Mouse (Mus musculus): ENCODE data around the gene Nicn1. TPM values are rescaled to one million over a fixed set of nuclear protein-coding genes. Genes with fewer than 3 reads are reported as not detected.

Nicn1 gene
- polyA plus RNA-seq, 1 experiment from 2014 or later, result 42.4 TPM

DNA sequence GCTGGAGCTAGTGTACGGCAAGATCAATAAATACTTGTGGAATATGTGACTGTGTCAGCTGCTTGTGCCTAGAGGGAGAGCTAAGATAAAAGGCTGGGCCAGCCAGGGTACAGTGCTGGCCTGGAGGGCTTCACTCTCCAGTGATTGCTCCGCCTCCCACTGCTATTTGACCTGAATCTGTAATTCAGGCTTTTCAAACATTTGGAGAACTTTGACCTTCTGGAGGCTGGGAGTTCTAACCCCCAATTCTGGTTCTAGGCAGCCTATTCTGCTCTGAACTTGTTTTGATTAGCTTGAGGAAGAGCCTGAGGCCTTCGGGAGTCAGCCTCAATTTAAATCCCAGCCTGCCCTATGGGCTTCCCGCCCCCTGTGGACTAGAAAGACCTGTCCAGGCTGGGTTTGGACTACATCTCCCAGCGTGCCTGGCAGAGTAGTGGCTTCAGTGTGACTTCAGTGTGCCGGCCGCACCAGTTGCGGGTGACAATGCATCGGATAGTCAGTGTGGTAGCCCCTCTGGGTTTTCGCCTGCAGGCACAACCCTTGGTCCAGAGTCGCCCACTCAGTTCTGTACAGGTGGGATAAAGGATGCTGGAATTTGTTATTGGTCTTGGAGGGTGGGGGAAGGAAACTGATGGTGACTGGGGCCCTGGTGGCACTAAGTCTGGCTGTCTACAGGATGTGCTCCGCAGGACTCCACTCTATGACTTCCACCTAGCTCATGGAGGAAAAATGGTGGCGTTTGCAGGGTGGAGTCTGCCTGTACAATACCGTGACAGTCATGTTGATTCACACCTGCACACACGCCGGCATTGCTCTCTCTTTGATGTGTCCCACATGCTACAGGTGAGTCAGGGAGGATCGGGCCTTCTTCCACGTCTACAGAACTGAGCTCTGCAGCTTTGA is 6.5 kb downstream of the Nicn1 start, which contains the start of gene Amt:
TSS of gene Amt (plus strand) at position 401 of the 903 bp plus-strand sequence.
- no peaks in the 10 kb centered on the region for H3K27me3 ChIP-seq (ENCODE audit: control insufficient read depth, insufficient read depth, low read length)
- H3K4me1 ChIP-seq (ENCODE audit: control insufficient read depth, insufficient read depth, low read length), result no peaks in the 10 kb centered on the region; the same call in 1 of the 2 replicates
- H3K9me3 ChIP-seq (ENCODE audit: control insufficient read depth, low read length), result no peaks in the 10 kb centered on the region
- 19% methylated on average over 18 of the region's 18 CpGs for WGBS
- H3K9ac ChIP-seq (ENCODE audit: low read depth, low read length), result peak within 1 kb of the TSS; percentile 44
- H3K36me3 ChIP-seq (ENCODE audit: control insufficient read depth, insufficient read depth, low read length), result peaks cover 13% of the 10 kb centered on the region; the same call in 1 of the 2 replicates
- peak within 1 kb of the TSS; percentile 51 for H3K4me2 ChIP-seq (replicated peaks; ENCODE audit: low read depth, low read length)
- ATAC-seq (ENCODE audit: low FRiP score, low TSS enrichment), result peak; percentile 84
- peak within 1 kb of the TSS; percentile 39 for H3K27ac ChIP-seq (ENCODE audit: low read depth, low read length)
- peak within 1 kb of the TSS; percentile 39 for H3K4me3 ChIP-seq (ENCODE audit: low read length)

DNA sequence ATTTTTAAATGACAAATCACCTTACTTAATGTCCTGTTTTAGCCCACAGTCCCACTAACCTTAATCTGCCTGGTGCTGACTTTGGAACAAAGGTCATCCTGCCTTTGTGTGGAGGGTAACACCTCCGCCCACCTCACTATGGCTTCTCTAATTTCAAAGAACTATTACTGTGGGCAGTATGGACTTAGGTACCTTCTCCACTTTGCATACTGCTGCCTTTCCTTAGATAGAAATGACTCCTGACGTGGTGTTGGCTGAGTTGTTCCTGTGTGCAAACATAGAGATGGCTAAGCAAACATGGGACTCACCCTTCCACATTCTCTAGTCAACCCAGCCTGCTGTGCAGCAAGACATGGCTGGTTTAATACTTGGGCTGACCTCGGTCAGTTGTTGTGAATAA is 11.6 kb downstream of the Nicn1 start:
- no peak overlapping the region for H3K4me3 ChIP-seq (ENCODE audit: low read length)
- H3K4me2 ChIP-seq (replicated peaks; ENCODE audit: low read depth, low read length), result no peak overlapping the region
- no peaks in the 10 kb centered on the region for H3K9me3 ChIP-seq (ENCODE audit: control insufficient read depth, low read length)
- no peak overlapping the region for H3K27ac ChIP-seq (ENCODE audit: low read depth, low read length)
- 71% methylated on average over 3 of the region's 3 CpGs for WGBS
- ATAC-seq (ENCODE audit: low FRiP score, low TSS enrichment), result no peak
- peaks cover 6% of the 10 kb centered on the region; the same call in 1 of the 2 replicates for H3K4me1 ChIP-seq (ENCODE audit: control insufficient read depth, insufficient read depth, low read length)
- peaks cover 33% of the 10 kb centered on the region for H3K36me3 ChIP-seq (ENCODE audit: control insufficient read depth, insufficient read depth, low read length)
- H3K9ac ChIP-seq (ENCODE audit: low read depth, low read length), result no peak overlapping the region
- H3K27me3 ChIP-seq (ENCODE audit: control insufficient read depth, insufficient read depth, low read length), result no peaks in the 10 kb centered on the region

DNA sequence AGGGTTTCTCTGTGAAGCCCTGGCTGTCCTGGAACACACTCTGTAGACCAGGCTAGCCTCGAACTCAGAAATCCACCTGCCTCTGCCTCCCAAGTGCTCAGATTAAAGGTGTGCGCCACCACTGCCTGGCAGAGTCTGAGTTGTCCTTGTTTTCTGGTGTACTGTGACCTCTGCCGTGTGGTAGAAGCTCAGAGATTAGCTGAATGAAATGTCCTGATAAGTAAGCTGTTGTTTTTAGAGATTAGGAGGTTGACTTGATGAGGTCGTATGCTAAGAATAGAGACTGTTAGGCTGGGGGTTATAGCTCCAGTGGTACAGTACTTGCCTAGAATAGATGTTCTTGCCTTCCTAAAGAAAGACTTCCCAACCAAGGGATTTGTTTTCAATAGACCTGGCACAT is 14.5 kb downstream of the Nicn1 start:
- H3K36me3 ChIP-seq (ENCODE audit: control insufficient read depth, insufficient read depth, low read length), result peaks cover 29% of the 10 kb centered on the region
- H3K4me1 ChIP-seq (ENCODE audit: control insufficient read depth, insufficient read depth, low read length), result peaks cover 19% of the 10 kb centered on the region
- ATAC-seq (ENCODE audit: low FRiP score, low TSS enrichment), result no peak
- peak overlapping the region; percentile 76; the same call in 1 of the 2 replicates for H3K4me3 ChIP-seq (ENCODE audit: low read length)
- 83% methylated on average over 4 of the region's 4 CpGs for WGBS
- H3K4me2 ChIP-seq (replicated peaks; ENCODE audit: low read depth, low read length), result peak overlapping the region; percentile 60
- no peak overlapping the region for H3K27ac ChIP-seq (ENCODE audit: low read depth, low read length)
- no peaks in the 10 kb centered on the region for H3K9me3 ChIP-seq (ENCODE audit: control insufficient read depth, low read length)
- H3K27me3 ChIP-seq (ENCODE audit: control insufficient read depth, insufficient read depth, low read length), result no peaks in the 10 kb centered on the region
- H3K9ac ChIP-seq (ENCODE audit: low read depth, low read length), result peak overlapping the region; percentile 77; the same call in 1 of the 2 replicates

DNA sequence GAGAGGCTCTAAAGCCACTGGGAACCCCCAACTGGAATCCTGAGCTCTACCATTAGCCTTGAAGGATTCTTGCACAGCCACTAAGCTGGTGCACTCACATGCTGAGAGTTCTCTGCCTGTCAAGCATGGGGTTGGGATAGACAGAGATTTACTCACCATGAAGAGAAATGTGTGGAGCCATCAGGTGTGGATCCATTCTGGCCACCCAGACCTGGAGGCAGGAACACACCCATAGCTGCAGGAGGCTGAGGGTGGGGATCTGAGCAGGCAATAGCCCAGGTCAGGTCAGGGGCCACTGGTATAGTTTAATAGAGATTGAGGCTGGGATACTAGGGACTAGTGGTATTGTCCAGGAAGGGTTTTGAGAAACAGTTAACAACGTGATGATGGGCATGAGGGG is 14.9 kb downstream of the Nicn1 start:
- Histone ChIP-seq H3K4me1 (ENCODE audit: control insufficient read depth, insufficient read depth, low read length) (peaks cover 24% of the 10 kb centered on the region), H3K9ac (ENCODE audit: low read depth, low read length) (peak overlapping the region; percentile 77), H3K9me3 (ENCODE audit: control insufficient read depth, low read length) (no peaks in the 10 kb centered on the region), H3K27ac (ENCODE audit: low read depth, low read length) (peak overlapping the region; percentile 12; the same call in 1 of the 2 replicates), H3K4me2 (replicated peaks; ENCODE audit: low read depth, low read length) (peak overlapping the region; percentile 60), H3K36me3 (ENCODE audit: control insufficient read depth, insufficient read depth, low read length) (peaks cover 28% of the 10 kb centered on the region), H3K4me3 (ENCODE audit: low read length) (peak overlapping the region; percentile 76), H3K27me3 (ENCODE audit: control insufficient read depth, insufficient read depth, low read length) (no peaks in the 10 kb centered on the region)
- WGBS, result 4% methylated on average over 1 of the region's 1 CpGs
- ATAC-seq (ENCODE audit: low FRiP score, low TSS enrichment), result no peak

DNA sequence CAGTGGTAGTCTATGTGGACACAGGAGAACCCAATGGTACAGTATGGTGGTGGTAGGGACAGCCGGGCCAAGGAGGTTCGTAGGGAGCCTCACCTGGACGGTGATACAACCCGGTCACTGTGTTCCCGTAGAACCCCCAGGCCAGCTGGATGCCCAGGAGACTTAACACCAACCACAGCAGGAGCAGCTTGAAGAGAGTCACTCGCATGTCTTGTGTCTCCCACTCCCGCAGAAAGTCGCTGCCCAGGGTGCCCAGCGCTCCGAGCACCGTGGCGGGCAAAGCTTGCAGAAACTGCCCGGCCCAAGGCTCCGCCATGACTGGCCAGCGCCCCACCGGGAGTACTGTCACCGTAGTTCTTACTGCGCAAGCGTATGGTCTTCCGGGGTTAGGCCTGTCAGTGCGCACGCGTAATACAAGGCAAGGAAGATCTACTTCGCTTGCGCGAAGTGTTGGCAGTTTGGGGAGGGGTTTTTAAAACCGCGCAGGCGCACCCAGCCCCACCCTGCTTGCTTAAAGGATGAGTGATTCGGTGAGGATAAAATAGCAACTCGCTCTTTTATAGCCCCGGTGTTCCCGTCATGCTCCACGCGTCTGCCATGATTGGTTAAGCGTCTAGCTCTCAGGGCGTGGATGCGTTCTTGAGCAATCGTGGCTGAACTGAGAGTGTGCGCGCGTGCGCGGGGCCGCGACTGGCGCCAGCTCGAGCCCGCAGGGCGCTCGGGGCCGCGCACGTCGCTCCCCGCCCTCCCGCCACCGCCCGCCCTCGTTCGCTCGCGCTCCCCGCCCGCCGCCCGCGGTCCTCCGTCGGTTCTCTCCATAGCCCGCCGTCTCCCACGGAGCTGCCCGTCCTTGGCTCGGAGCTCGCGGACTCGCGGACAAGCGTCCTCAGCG is 15.6 kb downstream of the Nicn1 start, which contains the start of the genes Rhoa and Tcta:
TSS of gene Rhoa (plus strand) at position 501 of the 892 bp plus-strand sequence.
TSS of gene Tcta (minus strand) at position 532 of the 892 bp plus-strand sequence.
- Histone ChIP-seq H3K4me1 (ENCODE audit: control insufficient read depth, insufficient read depth, low read length) (peaks cover 24% of the 10 kb centered on the region), H3K27ac (ENCODE audit: low read depth, low read length) (peak within 1 kb of the TSS; percentile 100), H3K27me3 (ENCODE audit: control insufficient read depth, insufficient read depth, low read length) (no peaks in the 10 kb centered on the region), H3K36me3 (ENCODE audit: control insufficient read depth, insufficient read depth, low read length) (peaks cover 25% of the 10 kb centered on the region), H3K9me3 (ENCODE audit: control insufficient read depth, low read length) (no peaks in the 10 kb centered on the region), H3K4me2 (replicated peaks; ENCODE audit: low read depth, low read length) (peak within 1 kb of the TSS; percentile 81), H3K4me3 (ENCODE audit: low read length) (peak within 1 kb of the TSS; percentile 76), H3K9ac (ENCODE audit: low read depth, low read length) (peak within 1 kb of the TSS; percentile 95)
- ATAC-seq (ENCODE audit: low FRiP score, low TSS enrichment), result peak; percentile 98
- WGBS, result under 1% methylated on average over 77 of the region's 81 CpGs

DNA sequence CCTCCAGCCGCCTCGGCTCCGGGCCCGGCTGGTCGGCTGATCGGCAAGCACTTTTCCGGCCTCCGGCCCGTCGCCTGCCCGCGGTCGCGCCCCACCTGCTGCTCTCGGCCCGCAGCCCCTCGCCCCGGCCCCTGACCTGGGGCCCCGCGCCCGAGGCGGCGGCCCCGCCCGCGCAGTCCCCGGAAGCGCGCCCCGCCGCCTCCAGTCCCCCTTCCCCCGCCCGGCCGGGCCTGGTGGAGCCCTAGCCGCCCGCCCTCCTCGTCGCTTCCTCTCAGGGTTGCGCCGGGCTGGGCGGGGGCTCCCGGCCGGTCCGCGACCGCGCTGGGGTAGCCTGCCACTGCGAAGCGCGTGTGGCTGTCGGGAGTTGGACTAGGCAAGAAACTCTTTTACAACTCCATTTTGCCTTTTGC is 16.3 kb downstream of the Nicn1 start:
- WGBS, result 1% methylated on average over 48 of the region's 51 CpGs
- H3K27ac ChIP-seq (ENCODE audit: low read depth, low read length), result peak overlapping the region; percentile 100
- H3K4me2 ChIP-seq (replicated peaks; ENCODE audit: low read depth, low read length), result peak overlapping the region; percentile 81
- peak overlapping the region; percentile 76 for H3K4me3 ChIP-seq (ENCODE audit: low read length)
- H3K4me1 ChIP-seq (ENCODE audit: control insufficient read depth, insufficient read depth, low read length), result peaks cover 24% of the 10 kb centered on the region
- peaks cover 20% of the 10 kb centered on the region for H3K36me3 ChIP-seq (ENCODE audit: control insufficient read depth, insufficient read depth, low read length)
- peak; percentile 85 for ATAC-seq (ENCODE audit: low FRiP score, low TSS enrichment)
- H3K27me3 ChIP-seq (ENCODE audit: control insufficient read depth, insufficient read depth, low read length), result no peaks in the 10 kb centered on the region
- peak overlapping the region; percentile 95 for H3K9ac ChIP-seq (ENCODE audit: low read depth, low read length)
- H3K9me3 ChIP-seq (ENCODE audit: control insufficient read depth, low read length), result no peaks in the 10 kb centered on the region

DNA sequence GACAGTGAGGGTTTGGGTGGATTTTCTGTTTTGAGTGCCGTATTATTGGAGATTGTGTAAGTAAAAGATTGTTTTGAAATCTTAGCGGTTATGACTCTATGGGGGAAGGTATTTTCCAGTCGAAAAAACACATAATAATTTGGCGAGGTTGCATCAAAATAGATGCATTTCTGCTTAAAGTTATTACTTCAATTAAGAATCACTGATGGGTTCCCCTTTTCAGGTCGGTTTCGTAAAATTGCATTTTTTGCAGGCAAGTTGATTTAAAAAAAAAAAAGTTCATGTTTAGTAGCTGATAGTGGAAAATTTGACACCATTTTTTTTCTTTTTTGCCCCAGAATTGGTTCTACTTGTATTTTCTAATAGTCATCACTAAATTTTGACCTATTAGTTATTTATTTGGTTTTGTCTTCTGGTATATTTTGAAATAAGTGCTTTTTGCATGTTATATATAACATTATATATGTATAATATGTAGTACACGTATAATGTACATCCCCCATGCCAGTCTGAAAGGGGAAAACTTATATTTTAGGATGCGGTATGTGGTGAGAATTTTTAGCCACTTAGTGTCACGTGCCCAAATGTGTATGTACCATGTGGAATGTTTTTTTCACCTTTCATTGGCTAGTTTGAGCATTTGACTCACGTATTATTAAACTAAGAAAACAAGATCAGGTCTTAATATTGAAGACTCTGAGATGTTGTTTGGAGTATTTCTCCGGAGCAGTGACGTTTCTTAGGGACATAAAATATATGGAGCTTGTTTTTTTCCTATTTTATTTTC is 17.0 kb downstream of the Nicn1 start:
- H3K4me3 ChIP-seq (ENCODE audit: low read length), result peak overlapping the region; percentile 76
- no peaks in the 10 kb centered on the region for H3K9me3 ChIP-seq (ENCODE audit: control insufficient read depth, low read length)
- H3K9ac ChIP-seq (ENCODE audit: low read depth, low read length), result peak overlapping the region; percentile 95
- peaks cover 18% of the 10 kb centered on the region for H3K36me3 ChIP-seq (ENCODE audit: control insufficient read depth, insufficient read depth, low read length)
- 8% methylated on average over 12 of the region's 12 CpGs for WGBS
- peaks cover 24% of the 10 kb centered on the region for H3K4me1 ChIP-seq (ENCODE audit: control insufficient read depth, insufficient read depth, low read length)
- H3K27ac ChIP-seq (ENCODE audit: low read depth, low read length), result peak overlapping the region; percentile 100; the same call in 1 of the 2 replicates
- no peak for ATAC-seq (ENCODE audit: low FRiP score, low TSS enrichment)
- no peaks in the 10 kb centered on the region for H3K27me3 ChIP-seq (ENCODE audit: control insufficient read depth, insufficient read depth, low read length)
- peak overlapping the region; percentile 81 for H3K4me2 ChIP-seq (replicated peaks; ENCODE audit: low read depth, low read length)

DNA sequence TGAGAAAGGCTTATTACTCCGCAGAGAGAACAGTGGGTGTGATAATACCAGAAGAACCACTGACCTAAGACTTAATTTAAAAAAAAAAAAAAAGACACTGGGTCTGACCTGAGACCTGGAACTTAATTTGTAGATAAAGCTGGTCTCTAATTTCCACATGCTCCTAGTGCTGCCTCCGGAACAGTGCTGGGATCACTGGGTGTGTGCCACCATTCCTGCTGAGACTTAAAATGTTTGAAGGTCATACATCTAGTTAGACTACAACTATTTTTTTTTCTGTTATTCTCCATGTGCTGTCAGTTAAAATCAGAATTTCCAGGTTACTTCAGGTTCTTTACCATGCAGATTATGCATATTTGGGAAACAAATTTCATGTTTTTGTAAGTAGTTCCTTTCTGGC is 17.9 kb downstream of the Nicn1 start:
- 56% methylated on average over 2 of the region's 2 CpGs for WGBS
- H3K4me1 ChIP-seq (ENCODE audit: control insufficient read depth, insufficient read depth, low read length), result peaks cover 24% of the 10 kb centered on the region
- peaks cover 9% of the 10 kb centered on the region for H3K36me3 ChIP-seq (ENCODE audit: control insufficient read depth, insufficient read depth, low read length)
- peak overlapping the region; percentile 81 for H3K4me2 ChIP-seq (replicated peaks; ENCODE audit: low read depth, low read length)
- H3K27me3 ChIP-seq (ENCODE audit: control insufficient read depth, insufficient read depth, low read length), result no peaks in the 10 kb centered on the region
- H3K4me3 ChIP-seq (ENCODE audit: low read length), result peak overlapping the region; percentile 76
- H3K27ac ChIP-seq (ENCODE audit: low read depth, low read length), result no peak overlapping the region
- ATAC-seq (ENCODE audit: low FRiP score, low TSS enrichment), result no peak
- no peaks in the 10 kb centered on the region for H3K9me3 ChIP-seq (ENCODE audit: control insufficient read depth, low read length)
- peak overlapping the region; percentile 56; the same call in 1 of the 2 replicates for H3K9ac ChIP-seq (ENCODE audit: low read depth, low read length)
